In the genomic region with DNA sequence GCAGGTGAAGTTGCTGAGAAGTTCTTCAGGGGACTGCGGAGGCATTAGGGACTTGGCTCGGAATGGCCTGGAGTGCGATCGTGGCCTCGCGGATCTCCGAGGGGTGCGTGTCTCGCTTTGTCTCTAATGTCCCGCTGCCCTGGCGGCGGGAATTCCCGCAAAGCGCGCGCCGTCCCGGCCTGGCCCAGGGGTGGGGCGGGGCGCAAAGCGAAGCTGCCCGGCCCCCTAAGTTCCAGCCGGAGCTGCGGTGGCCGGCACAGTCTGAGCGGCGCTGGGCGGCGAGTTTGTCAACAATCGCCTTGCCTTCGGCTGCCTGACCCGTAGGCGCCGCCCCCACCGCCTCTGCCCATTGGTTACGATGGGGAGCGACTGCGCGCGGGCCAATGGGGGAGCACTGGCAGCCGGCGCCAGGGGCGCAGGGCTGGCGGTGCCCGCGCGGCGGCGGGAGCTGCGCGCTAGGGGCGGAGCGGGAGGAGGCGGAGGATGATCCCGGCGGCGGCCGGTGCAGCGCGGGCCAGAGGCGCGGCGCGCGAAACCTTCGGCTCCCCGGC, we compare ENCODE assay signal across 8 mouse cellular contexts. TPM values are rescaled to one million over a fixed set of nuclear protein-coding genes. Genes with fewer than 3 reads are reported as not detected.
DNase-seq lines count a peak whose midpoint lies in the region; ATAC-seq and TF ChIP-seq lines count a peak whose summit lies in the region.

No protein-coding gene starts in this region.

- peaks cover 11% of the 10 kb centered on the region for H3K4me1 ChIP-seq in bone marrow macrophage, adult 2 months (ENCODE audit: control insufficient read depth, insufficient read depth, low read length)
- peaks cover 51% of the 10 kb centered on the region for H3K4me1 ChIP-seq in embryonic facial prominence, embryonic 15.5 days
- peaks cover 38% of the 10 kb centered on the region for H3K4me1 ChIP-seq in kidney, embryonic 14.5 days (ENCODE audit: control insufficient read depth, insufficient read depth, low read length)
- H3K4me1 ChIP-seq in limb, embryonic 14.5 days (ENCODE audit: control insufficient read depth, insufficient read depth, low read length) = peaks cover 40% of the 10 kb centered on the region
- peaks cover 40% of the 10 kb centered on the region for H3K4me1 ChIP-seq in midbrain, embryonic 16.5 days (ENCODE audit: control insufficient read depth, insufficient read depth, low read length)

- no peak for TF ChIP-seq CTCF in bone marrow macrophage, adult 2 months (IDR thresholded peaks at IDR 0.05; ENCODE audit: low read depth, low read length)

- ATAC-seq in embryonic facial prominence, embryonic 15.5 days (ENCODE audit: insufficient number of reproducible peaks, low FRiP score, low TSS enrichment, low read depth) = peak; percentile 89
- peak; percentile 84 for ATAC-seq in kidney, embryonic 14.5 days (ENCODE audit: low FRiP score, low TSS enrichment)
- peak; percentile 86 for ATAC-seq in limb, embryonic 14.5 days (ENCODE audit: low FRiP score, low read depth)
- ATAC-seq in midbrain, embryonic 16.5 days = peak; percentile 91

- H3K27me3 ChIP-seq in embryonic facial prominence, embryonic 15.5 days = peaks cover 30% of the 10 kb centered on the region
- peaks cover 6% of the 10 kb centered on the region; the same call in 1 of the 2 replicates for H3K27me3 ChIP-seq in kidney, embryonic 14.5 days (ENCODE audit: control insufficient read depth, insufficient read depth, low read length)
- H3K27me3 ChIP-seq in limb, embryonic 14.5 days (ENCODE audit: control insufficient read depth, insufficient read depth, low read length) = peaks cover 30% of the 10 kb centered on the region
- H3K27me3 ChIP-seq in midbrain, embryonic 16.5 days (ENCODE audit: control insufficient read depth, insufficient read depth, low read depth, low read length) = peaks cover 17% of the 10 kb centered on the region

- WGBS in embryonic facial prominence, embryonic 15.5 days = under 1% methylated on average over 67 of the region's 67 CpGs
- WGBS in kidney, embryonic 14.5 days = under 1% methylated on average over 55 of the region's 67 CpGs
- WGBS in limb, embryonic 14.5 days = 0% methylated on average over 30 of the region's 67 CpGs
- WGBS in midbrain, embryonic 16.5 days = under 1% methylated on average over 63 of the region's 67 CpGs

- H3K27ac ChIP-seq in bone marrow macrophage, adult 2 months (ENCODE audit: insufficient read depth, low read depth, low read length) = peak overlapping the region; percentile 63
- H3K27ac ChIP-seq in embryonic facial prominence, embryonic 15.5 days (replicated peaks) = peak overlapping the region; percentile 86
- H3K27ac ChIP-seq in kidney, embryonic 14.5 days (ENCODE audit: low read depth, low read length) = peak overlapping the region; percentile 92
- peak overlapping the region; percentile 92 for H3K27ac ChIP-seq in limb, embryonic 14.5 days (replicated peaks; ENCODE audit: low read depth, low read length)
- H3K27ac ChIP-seq in midbrain, embryonic 16.5 days (ENCODE audit: low read length) = peak overlapping the region; percentile 73

- no peaks in the 10 kb centered on the region for H3K9me3 ChIP-seq in embryonic facial prominence, embryonic 15.5 days (replicated peaks)
- no peaks in the 10 kb centered on the region for H3K9me3 ChIP-seq in kidney, embryonic 14.5 days (ENCODE audit: control insufficient read depth, low read length)
- no peaks in the 10 kb centered on the region for H3K9me3 ChIP-seq in limb, embryonic 14.5 days (ENCODE audit: control insufficient read depth, low read length)
- H3K9me3 ChIP-seq in midbrain, embryonic 16.5 days (replicated peaks; ENCODE audit: control insufficient read depth, low read length, poor library complexity, severe bottlenecking) = no peaks in the 10 kb centered on the region

- peak; percentile 97 for DNase-seq in A20 (ENCODE audit: low read depth, low spot score)
- peak; percentile 95 to 97 for DNase-seq in heart, adult 9 months (ENCODE audit: low spot score in 2 of 2)
- DNase-seq in limb, embryonic 14.5 days (ENCODE audit: low spot score) = peak; percentile 92
- peak; percentile 87 to 92 for DNase-seq in spleen, postnatal 14 days (ENCODE audit: low spot score in 2 of 2)

- H3K4me3 ChIP-seq in bone marrow macrophage, adult 2 months (ENCODE audit: insufficient read depth, low read length) = peak overlapping the region; percentile 82
- H3K4me3 ChIP-seq in embryonic facial prominence, embryonic 15.5 days (replicated peaks) = peak overlapping the region; percentile 62
- H3K4me3 ChIP-seq in kidney, embryonic 14.5 days (ENCODE audit: low read length) = peak overlapping the region; percentile 83
- H3K4me3 ChIP-seq in limb, embryonic 14.5 days (replicated peaks; ENCODE audit: low read length) = peak overlapping the region; percentile 66
- H3K4me3 ChIP-seq in midbrain, embryonic 16.5 days (ENCODE audit: low read depth, low read length) = peak overlapping the region; percentile 74

- no peak for TF ChIP-seq POLR2A in bone marrow macrophage, adult 2 months (IDR thresholded peaks at IDR 0.05; ENCODE audit: borderline replicate concordance, low read depth, low read length)
- TF ChIP-seq POLR2A in limb, embryonic 14.5 days (IDR thresholded peaks at IDR 0.05; ENCODE audit: borderline replicate concordance, extremely low read depth, insufficient read depth, insufficient read length) = no peak

- peaks cover 11% of the 10 kb centered on the region; the same call in 1 of the 2 replicates for H3K36me3 ChIP-seq in embryonic facial prominence, embryonic 15.5 days
- H3K36me3 ChIP-seq in kidney, embryonic 14.5 days (ENCODE audit: control insufficient read depth, insufficient read depth, low read length) = peaks cover 26% of the 10 kb centered on the region
- H3K36me3 ChIP-seq in limb, embryonic 14.5 days (ENCODE audit: control insufficient read depth, insufficient read depth, low read length) = peaks cover 19% of the 10 kb centered on the region
- no peaks in the 10 kb centered on the region for H3K36me3 ChIP-seq in midbrain, embryonic 16.5 days (ENCODE audit: control insufficient read depth, insufficient read depth, low read length)

- H3K9ac ChIP-seq in embryonic facial prominence, embryonic 15.5 days = peak overlapping the region; percentile 49
- H3K9ac ChIP-seq in kidney, embryonic 14.5 days (ENCODE audit: low read depth, low read length) = peak overlapping the region; percentile 89
- H3K9ac ChIP-seq in limb, embryonic 14.5 days (ENCODE audit: low read depth, low read length, severe bottlenecking) = peak overlapping the region; percentile 77
- peak overlapping the region; percentile 71 for H3K9ac ChIP-seq in midbrain, embryonic 16.5 days (ENCODE audit: low read depth, low read length)

- H3K4me2 ChIP-seq in embryonic facial prominence, embryonic 15.5 days (replicated peaks) = peak overlapping the region; percentile 96
- H3K4me2 ChIP-seq in kidney, embryonic 14.5 days (replicated peaks; ENCODE audit: low read depth, low read length) = peak overlapping the region; percentile 96
- peak overlapping the region; percentile 98 for H3K4me2 ChIP-seq in limb, embryonic 14.5 days (replicated peaks; ENCODE audit: low read depth, low read length, severe bottlenecking)
- H3K4me2 ChIP-seq in midbrain, embryonic 16.5 days (ENCODE audit: low read length) = peak overlapping the region; percentile 99

RNA-seq across cellular contexts. Expression of a gene that starts 1.4 kb away (rescaled TPM):
- 56.4 and 60.5 TPM in 2 replicates for polyA plus RNA-seq in bone marrow macrophage, adult 2 months (2012; ENCODE audit: insufficient read depth, insufficient read length, missing spikeins)
- 17.3 and 17.4 TPM in 2 replicates for polyA plus RNA-seq in embryonic facial prominence, embryonic 15.5 days (2015; fragmentation: Nextera tagmentation; extraction: Ambion mirVana)
- polyA plus RNA-seq in kidney, embryonic 14.5 days (2014; fragmentation: Nextera tagmentation; extraction: Ambion mirVana) = 20.0 and 31.6 TPM in 2 replicates
- 30.5 and 34.6 TPM in 2 replicates for polyA plus RNA-seq in limb, embryonic 14.5 days (2012; rRNA removed)
- polyA plus RNA-seq in limb, embryonic 14.5 days (2014; fragmentation: Nextera tagmentation; extraction: Ambion mirVana) = 18.3 and 22.7 TPM in 2 replicates
- 7.4 and 9.4 TPM in 2 replicates for polyA plus RNA-seq in midbrain, embryonic 16.5 days (2015; fragmentation: Nextera tagmentation; extraction: Ambion mirVana)

Comparison
In these comparisons a context has a peak if more than half of its experiments do, and no peak if none do; other contexts are left out.
1. Peak in every context shown above with its lines: DNase-seq, ATAC-seq, H3K4me3 ChIP-seq and H3K27ac ChIP-seq.